Mouse (Mus musculus) hindbrain, embryonic 16.5 days (tissue): ENCODE data around the gene Krtap10-10. TPM values are rescaled to one million over a fixed set of nuclear protein-coding genes. Genes with fewer than 3 reads are reported as not detected.

Source experiments
- ATAC-seq: fragments of 200-750 bp; cut with Nextera tagmentation; 2 replicates; pipeline ENCODE4 v1.8.0; 2017; ENCODE audit warnings: moderate TSS enrichment, moderate library complexity
- H3K27ac ChIP-seq: fragments of 300-500 bp; sonication (generic); 2 replicates; pipeline ENCODE4 v1.5.1; 2014; ENCODE audit warnings: low read depth, mild to moderate bottlenecking, control low read depth, low read length, moderate library complexity
- H3K27me3 ChIP-seq: fragments of 300-500 bp; sonication (generic); replicated peaks from 2 replicates; pipeline ENCODE4 v1.6.1; 2014; ENCODE audit warnings: low read length; ENCODE audit not compliant: control insufficient read depth, insufficient read depth
- H3K36me3 ChIP-seq: fragments of 300-500 bp; sonication (generic); 2 replicates; pipeline ENCODE4 v1.6.1; 2014; ENCODE audit warnings: mild to moderate bottlenecking, low read length, moderate library complexity, mixed read lengths; ENCODE audit not compliant: control insufficient read depth, insufficient read depth
- H3K4me1 ChIP-seq: fragments of 300-500 bp; sonication (generic); 2 replicates; pipeline ENCODE4 v1.6.1; 2014; ENCODE audit warnings: low read depth, low read length; ENCODE audit not compliant: control insufficient read depth, insufficient read depth
- H3K4me2 ChIP-seq: fragments of 300-500 bp; sonication (generic); 2 replicates; pipeline ENCODE4 v1.6.1; 2014; ENCODE audit warnings: mild to moderate bottlenecking, low read length, control low read depth, moderate library complexity
- H3K4me3 ChIP-seq: fragments of 300-500 bp; sonication (generic); 2 replicates; pipeline ENCODE4 v1.5.1; 2014; ENCODE audit warnings: mild to moderate bottlenecking, low read length, control low read depth, moderate library complexity
- H3K9ac ChIP-seq: fragments of 300-500 bp; sonication (generic); 2 replicates; pipeline ENCODE4 v1.6.1; 2014; ENCODE audit warnings: low read depth, mild to moderate bottlenecking, control low read depth, low read length, moderate library complexity
- H3K9me3 ChIP-seq: fragments of 300-500 bp; sonication (generic); 2 replicates; pipeline ENCODE4 v1.6.1; 2014; ENCODE audit warnings: mild to moderate bottlenecking, low read length, moderate library complexity; ENCODE audit not compliant: control insufficient read depth
- WGBS: fragments of 180-500 bp; shearing (Covaris S2); extraction: QIAGEN DNeasy Blood & Tissue Kit; methylation state at CpG from one replicate; pipeline ENCODE4 v1.1.7; 2014; 5-methylcytosine and 5-hydroxymethylcytosine counted together
- polyA plus RNA-seq: library from polyadenylated mRNA; unstranded; fragments of >200 nt; fragmentation: Nextera tagmentation; extraction: Ambion mirVana; gene quantifications from 2 replicates; pipeline ENCODE4 v1.2.1, GENCODE M21; 2015

The Krtap10-10 gene
- polyA plus RNA-seq, 1 experiment from 2014 or later: not detected

GRCm38 (mm10) chr10:77852559-77852958 lies 16.8 kb downstream of the Krtap10-10 start, which contains the start of gene Gm10318:
TSS of gene Gm10318 (plus strand) at chr10:77852859.
- ATAC-seq: no peak
- 64% methylated on average over 9 of the region's 9 CpGs for WGBS
- no peaks in the 10 kb centered on the region for H3K9me3 ChIP-seq
- no peak within 1 kb of the TSS for H3K27ac ChIP-seq
- no peak within 1 kb of the TSS for H3K4me3 ChIP-seq
- no peaks in the 10 kb centered on the region for H3K4me1 ChIP-seq
- H3K27me3 ChIP-seq: no peaks in the 10 kb centered on the region
- no peak within 1 kb of the TSS for H3K9ac ChIP-seq
- H3K36me3 ChIP-seq: no peaks in the 10 kb centered on the region
- no peak within 1 kb of the TSS for H3K4me2 ChIP-seq

GRCm38 (mm10) chr10:77861675-77862074 lies 25.9 kb downstream of the Krtap10-10 start, which contains the start of gene Gm3285:
TSS of gene Gm3285 (plus strand) at chr10:77861975.
- Histone ChIP-seq H3K9me3 (no peaks in the 10 kb centered on the region), H3K4me1 (no peaks in the 10 kb centered on the region), H3K4me2 (no peak within 1 kb of the TSS), H3K36me3 (no peaks in the 10 kb centered on the region), H3K4me3 (no peak within 1 kb of the TSS), H3K27me3 (no peaks in the 10 kb centered on the region), H3K27ac (no peak within 1 kb of the TSS), H3K9ac (no peak within 1 kb of the TSS)
- ATAC-seq: no peak
- 51% methylated on average over 7 of the region's 7 CpGs for WGBS

GRCm38 (mm10) chr10:77864067-77864761 lies 28.5 kb downstream of the Krtap10-10 start:
- H3K27me3 ChIP-seq: no peaks in the 10 kb centered on the region
- no peak overlapping the region for H3K9ac ChIP-seq
- H3K9me3 ChIP-seq: no peaks in the 10 kb centered on the region
- peak overlapping the region; percentile 41 for H3K4me2 ChIP-seq
- no peak overlapping the region for H3K27ac ChIP-seq
- peak overlapping the region; percentile 27 for H3K4me3 ChIP-seq
- ATAC-seq: peak; percentile 85
- H3K36me3 ChIP-seq: no peaks in the 10 kb centered on the region
- WGBS: 43% methylated on average over 14 of the region's 14 CpGs
- no peaks in the 10 kb centered on the region for H3K4me1 ChIP-seq

- no peak; the same call in 1 of the 2 replicates for ATAC-seq
- H3K27me3 ChIP-seq: no peaks in the 10 kb centered on the region
These were observed 29.0 kb downstream of the Krtap10-10 start for GRCm38 (mm10) chr10:77864762-77865143.

GRCm38 (mm10) chr10:77867546-77867945 lies 31.8 kb downstream of the Krtap10-10 start:
- H3K27me3 ChIP-seq: no peaks in the 10 kb centered on the region
- no peaks in the 10 kb centered on the region for H3K9me3 ChIP-seq
- no peak for ATAC-seq
- no peak overlapping the region for H3K4me3 ChIP-seq
- WGBS: 44% methylated on average over 1 of the region's 1 CpGs
- H3K4me2 ChIP-seq: no peak overlapping the region
- no peak overlapping the region for H3K27ac ChIP-seq
- H3K36me3 ChIP-seq: no peaks in the 10 kb centered on the region
- H3K4me1 ChIP-seq: no peaks in the 10 kb centered on the region
- no peak overlapping the region for H3K9ac ChIP-seq

More at GRCm38 (mm10) chr10:77864762-77865143, 29.0 kb downstream of the Krtap10-10 start:
- Histone ChIP-seq H3K36me3 (no peaks in the 10 kb centered on the region), H3K4me3 (peak overlapping the region; percentile 27), H3K4me2 (peak overlapping the region; percentile 41), H3K27ac (no peak overlapping the region), H3K4me1 (no peaks in the 10 kb centered on the region), H3K9ac (no peak overlapping the region), H3K9me3 (no peaks in the 10 kb centered on the region)
- 40% methylated on average over 11 of the region's 11 CpGs for WGBS

GRCm38 (mm10) chr10:77869651-77870050 lies 33.9 kb downstream of the Krtap10-10 start:
- WGBS: 86% methylated on average over 7 of the region's 7 CpGs
- H3K9ac ChIP-seq: no peak overlapping the region
- no peak overlapping the region for H3K27ac ChIP-seq
- no peak overlapping the region for H3K4me2 ChIP-seq
- H3K4me3 ChIP-seq: no peak overlapping the region
- H3K36me3 ChIP-seq: no peaks in the 10 kb centered on the region
- H3K9me3 ChIP-seq: no peaks in the 10 kb centered on the region
- no peak for ATAC-seq
- H3K4me1 ChIP-seq: no peaks in the 10 kb centered on the region
- H3K27me3 ChIP-seq: no peaks in the 10 kb centered on the region

- ATAC-seq: no peak
- WGBS: 60% methylated on average over 6 of the region's 6 CpGs
- H3K4me2 ChIP-seq: no peak overlapping the region
These were observed 43.2 kb downstream of the Krtap10-10 start for GRCm38 (mm10) chr10:77878985-77879384.

GRCm38 (mm10) chr10:77880305-77880704 lies 44.6 kb downstream of the Krtap10-10 start:
- Histone ChIP-seq H3K9me3 (no peaks in the 10 kb centered on the region), H3K4me2 (no peak overlapping the region), H3K4me3 (no peak overlapping the region), H3K36me3 (no peaks in the 10 kb centered on the region), H3K27ac (no peak overlapping the region), H3K9ac (no peak overlapping the region), H3K27me3 (no peaks in the 10 kb centered on the region), H3K4me1 (no peaks in the 10 kb centered on the region)
- no peak for ATAC-seq
- 87% methylated on average over 3 of the region's 3 CpGs for WGBS

More at GRCm38 (mm10) chr10:77878985-77879384, 43.2 kb downstream of the Krtap10-10 start:
- no peaks in the 10 kb centered on the region for H3K36me3 ChIP-seq
- H3K27ac ChIP-seq: no peak overlapping the region
- H3K9ac ChIP-seq: no peak overlapping the region
- H3K9me3 ChIP-seq: no peaks in the 10 kb centered on the region
- H3K4me3 ChIP-seq: no peak overlapping the region
- no peaks in the 10 kb centered on the region for H3K4me1 ChIP-seq
- H3K27me3 ChIP-seq: no peaks in the 10 kb centered on the region

GRCm38 (mm10) chr10:77882553-77882952 lies 46.8 kb downstream of the Krtap10-10 start:
- Histone ChIP-seq H3K9me3 (no peaks in the 10 kb centered on the region), H3K27me3 (no peaks in the 10 kb centered on the region), H3K36me3 (no peaks in the 10 kb centered on the region), H3K4me3 (no peak overlapping the region), H3K4me2 (no peak overlapping the region), H3K4me1 (no peaks in the 10 kb centered on the region), H3K9ac (no peak overlapping the region), H3K27ac (no peak overlapping the region)
- ATAC-seq: no peak
- WGBS: 95% methylated on average over 5 of the region's 5 CpGs
